Mouse (Mus musculus) NIH3T3 (cell line): ENCODE results near the gene Itgb1.

Experiments
- DNase-seq: peaks from one replicate; pipeline ENCODE4 v3.0.0-alpha.2; 2012; ENCODE audit warnings: low read depth

Gene Itgb1

GRCm38 (mm10) chr8:128685507-128686428, at the start of gene Itgb1:
Itgb1 (plus strand) TSS chr8:128685654.
- peak; percentile 99 for DNase-seq

GRCm38 (mm10) chr8:128643104-128643503, 42.4 kb upstream of the Itgb1 start:
- no peak for DNase-seq

DNA sequence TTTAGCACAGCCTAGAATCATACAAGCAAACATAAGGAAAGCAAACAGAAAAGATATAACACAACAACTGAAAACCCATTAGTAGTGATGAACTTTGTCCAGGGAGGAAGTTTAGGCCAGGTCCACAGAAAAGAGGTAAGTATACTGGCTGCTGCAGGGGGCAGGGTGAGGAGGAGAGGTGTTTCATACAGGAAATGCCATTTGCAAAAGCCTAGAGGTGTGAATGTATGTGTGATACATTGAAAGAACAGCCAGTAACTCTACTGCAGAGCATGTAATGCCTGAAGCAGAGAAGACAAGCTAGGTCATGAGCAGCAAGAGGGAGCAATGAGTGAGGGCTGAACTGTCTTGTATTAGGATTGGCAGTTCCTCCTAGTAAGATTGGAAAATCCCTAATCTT, 40.0 kb upstream of the Itgb1 start:
- no peak for DNase-seq

GRCm38 (mm10) chr8:128646456-128646855, 39.0 kb upstream of the Itgb1 start:
- no peak for DNase-seq

GRCm38 (mm10) chr8:128648071-128648470, 37.4 kb upstream of the Itgb1 start:
- peak; percentile 74 for DNase-seq

DNA sequence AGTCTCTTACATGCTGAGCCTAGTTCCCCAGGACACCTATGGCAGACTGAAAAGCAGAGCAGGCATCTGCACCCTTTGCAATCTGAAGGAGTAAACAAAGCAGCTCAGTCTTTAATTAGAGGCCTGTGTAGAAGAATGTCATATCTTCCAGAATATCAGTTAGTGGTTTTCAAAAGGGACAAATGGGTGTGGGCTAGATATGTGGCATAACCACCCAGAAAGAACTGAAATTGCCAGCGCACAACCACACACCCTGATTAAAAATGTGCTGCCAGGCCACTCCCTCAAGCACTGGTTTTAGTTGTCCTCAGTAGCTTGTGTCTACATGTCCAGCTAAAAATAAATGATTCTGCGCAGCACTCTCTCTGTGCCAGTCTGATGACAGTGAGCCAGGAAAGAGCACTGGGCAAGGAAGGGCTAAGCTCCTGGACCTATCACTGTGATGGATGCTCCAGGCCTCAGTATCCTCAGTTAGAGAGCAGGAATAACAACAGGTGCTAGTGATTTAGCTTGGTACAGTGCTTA, 35.1 kb upstream of the Itgb1 start:
- no peak for DNase-seq

DNA sequence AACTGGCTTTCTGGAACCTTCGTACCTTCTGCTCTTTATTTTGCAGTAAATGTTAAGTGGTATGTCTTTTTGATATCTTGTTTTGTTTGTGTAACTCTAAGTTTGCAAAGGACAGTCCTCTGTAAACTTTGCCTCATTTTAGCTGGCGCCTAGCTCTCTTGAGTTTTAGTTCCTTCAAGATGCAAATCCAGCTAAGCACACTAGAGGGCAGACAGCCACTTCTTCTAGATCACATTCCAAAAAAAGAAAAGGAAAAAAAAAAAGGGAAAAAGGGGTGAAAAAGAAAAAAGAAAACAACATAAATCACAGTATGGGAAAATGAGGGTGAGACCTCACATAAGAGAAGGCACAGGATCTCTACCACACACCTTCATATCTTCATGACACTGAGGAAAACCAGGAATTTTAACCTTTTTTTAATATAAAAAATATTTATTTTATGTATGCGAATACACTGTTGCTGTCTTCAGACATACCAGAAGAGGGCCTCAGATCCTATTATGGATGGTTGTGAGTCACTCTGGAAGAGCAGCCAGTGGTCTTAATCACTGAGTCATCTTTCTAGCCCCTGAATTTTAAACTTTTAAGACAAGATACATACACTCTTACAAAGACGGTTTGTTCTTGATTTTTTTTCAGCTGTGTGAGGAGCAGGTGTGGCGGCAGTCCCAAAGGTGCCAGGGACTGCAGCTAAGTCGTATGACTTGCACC, 32.9 kb upstream of the Itgb1 start:
- peak; percentile 86 for DNase-seq

GRCm38 (mm10) chr8:128653642-128654364, 31.7 kb upstream of the Itgb1 start:
- peak; percentile 84 for DNase-seq

- peak; percentile 96 for DNase-seq
These were observed 30.9 kb upstream of the Itgb1 start for GRCm38 (mm10) chr8:128654365-128655099.

GRCm38 (mm10) chr8:128662144-128662543, 23.3 kb upstream of the Itgb1 start:
- peak; percentile 13 for DNase-seq

DNA sequence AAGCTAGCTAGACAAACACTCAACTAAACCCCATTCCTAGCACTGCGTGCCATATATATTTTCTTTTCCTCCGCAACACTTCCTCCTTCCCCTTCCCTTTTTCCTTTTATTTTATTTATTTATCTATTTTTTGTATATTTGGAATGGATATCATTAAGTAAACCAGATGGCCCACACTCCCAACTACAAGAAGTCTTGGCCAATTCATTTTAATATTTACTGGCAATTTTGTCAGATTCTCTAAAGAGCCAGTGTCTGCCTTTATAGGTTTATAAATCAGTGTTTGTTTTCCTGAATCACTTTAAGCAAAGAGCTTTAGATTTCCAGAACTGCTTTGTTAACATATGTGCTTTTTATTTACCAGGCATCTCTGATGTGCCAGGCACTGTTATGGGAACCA, 22.8 kb upstream of the Itgb1 start:
- no peak for DNase-seq

- no peak for DNase-seq
These were observed 22.3 kb upstream of the Itgb1 start for GRCm38 (mm10) chr8:128663106-128663505.

- DNase-seq, result peak; percentile 51
These were observed 18.7 kb upstream of the Itgb1 start for GRCm38 (mm10) chr8:128666576-128667263.

DNA sequence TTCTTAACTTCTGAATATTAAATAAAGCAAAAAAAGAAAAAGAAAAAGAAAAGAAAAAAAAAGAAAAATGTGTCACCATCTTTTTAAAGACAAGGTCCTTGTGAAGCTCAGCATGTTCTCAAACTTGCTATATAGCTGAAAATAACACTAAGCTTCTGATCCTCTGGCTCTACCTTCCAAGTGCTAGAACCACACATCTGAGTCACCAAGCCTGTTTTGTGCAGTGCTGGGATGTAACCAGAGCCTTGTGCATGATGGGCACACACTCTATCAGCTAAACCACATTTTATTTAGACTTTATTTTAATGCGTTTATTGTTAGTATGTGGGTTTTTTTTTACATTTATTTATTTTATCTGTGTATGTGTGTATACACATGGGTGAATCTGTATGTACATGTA, 13.6 kb upstream of the Itgb1 start:
- no peak for DNase-seq

DNA sequence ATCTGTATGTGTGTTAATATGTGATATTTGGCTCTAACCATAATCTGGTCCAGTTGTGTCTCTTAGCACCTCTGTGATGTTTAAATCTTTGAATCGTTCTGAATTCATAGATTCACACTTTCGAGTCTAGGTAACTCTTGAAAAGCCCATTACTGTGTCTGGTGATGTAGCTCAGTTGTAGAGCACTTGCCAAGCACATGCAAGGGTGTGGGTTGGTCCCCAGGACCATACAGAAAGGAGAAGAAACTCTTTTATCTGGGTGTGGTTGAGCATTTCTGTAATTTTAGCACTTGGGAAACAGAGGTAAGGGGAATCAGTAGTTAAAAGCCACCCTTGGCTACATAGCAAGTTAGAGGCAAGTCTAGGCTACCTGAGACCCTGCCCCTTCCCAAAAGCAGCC, 13.0 kb upstream of the Itgb1 start:
- no peak for DNase-seq

DNA sequence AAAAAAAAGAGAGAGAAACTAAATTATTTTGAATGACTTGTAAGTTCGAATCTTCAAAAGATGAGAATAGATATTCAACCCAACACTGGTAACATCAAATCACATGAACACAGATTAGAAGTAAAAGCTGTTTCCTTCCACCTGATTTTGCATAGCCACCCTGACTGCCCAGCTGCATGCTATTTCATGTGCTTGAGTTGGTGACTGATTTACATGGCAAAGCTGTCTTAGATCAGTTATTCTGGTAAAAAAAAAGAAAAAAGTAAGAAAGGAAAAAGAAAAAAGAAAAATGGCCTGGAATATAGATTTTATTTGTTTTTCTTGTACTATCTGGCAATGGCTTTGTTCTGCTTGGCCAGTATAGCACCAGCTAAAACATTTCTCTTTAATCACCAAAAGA, 12.5 kb upstream of the Itgb1 start:
- no peak for DNase-seq

- DNase-seq, result no peak
These were observed 9.4 kb upstream of the Itgb1 start for GRCm38 (mm10) chr8:128675848-128676629.

- peak; percentile 80 for DNase-seq
These were observed 5.5 kb upstream of the Itgb1 start for GRCm38 (mm10) chr8:128679909-128680308.

GRCm38 (mm10) chr8:128680548-128681325, 4.7 kb upstream of the Itgb1 start:
- no peak for DNase-seq
